15 mouse cellular contexts compared by ENCODE assay signal in the genomic region with DNA sequence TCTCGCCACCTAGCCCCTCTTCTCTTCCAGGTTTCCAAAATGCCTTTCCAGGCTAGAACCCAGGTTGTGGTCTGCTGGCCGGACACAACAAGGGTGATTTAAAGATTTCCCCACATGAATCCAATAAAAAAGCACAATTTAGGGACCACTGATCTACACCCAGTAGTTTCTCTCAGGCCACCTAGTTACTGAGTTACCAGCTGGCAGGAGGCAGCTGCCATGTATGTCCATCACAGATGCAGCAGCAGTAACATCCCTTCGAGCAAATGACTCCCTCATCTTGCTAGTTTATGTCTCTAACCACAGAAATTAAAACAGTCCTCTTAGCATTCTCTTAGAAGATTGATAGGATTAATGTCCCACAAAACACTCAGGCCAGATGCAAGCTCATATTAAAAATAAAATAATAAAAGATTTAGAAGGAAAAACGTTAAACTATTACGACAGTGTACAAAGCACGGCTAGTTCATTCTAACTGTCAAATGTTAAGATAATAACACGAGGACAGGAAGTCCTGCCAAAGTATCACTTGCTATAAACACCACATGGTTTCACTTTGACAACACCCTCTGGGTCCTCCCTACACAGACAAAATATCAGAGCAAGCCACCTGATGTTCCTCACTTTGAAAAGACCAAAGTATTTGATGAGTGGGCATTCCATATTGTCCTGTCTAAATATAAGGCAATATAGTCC. TPM values are rescaled to one million over a fixed set of nuclear protein-coding genes. Genes with fewer than 3 reads are reported as not detected.
DNase-seq lines count a peak whose midpoint lies in the region; ATAC-seq and TF ChIP-seq lines count a peak whose summit lies in the region.
"Had no signal": no experiment of that assay in that cellular context is flagged by ENCODE, and none has a peak within 500 bp of the region (broad histone marks: within the 10 kb centered on the region; RNA-seq: fewer than 3 reads in every experiment).

No protein-coding gene starts in this region.

- no peak overlapping the region for H3K4me2 ChIP-seq in heart, postnatal 0 days (ENCODE audit: low read depth, low read length)
- H3K4me2 ChIP-seq in heart, embryonic 12.5 days: no peak overlapping the region
- peak overlapping the region; percentile 21; the same call in 1 of the 2 replicates for H3K4me2 ChIP-seq in liver, embryonic 12.5 days
- H3K4me2 ChIP-seq: embryonic facial prominence, embryonic 13.5 days; forebrain, embryonic 15.5 days; hindbrain, embryonic 13.5 days had no signal

- H3K9ac ChIP-seq in heart, postnatal 0 days (replicated peaks; ENCODE audit: low read depth, low read length): no peak overlapping the region
- H3K9ac ChIP-seq in heart, embryonic 12.5 days: no peak overlapping the region
- H3K9ac ChIP-seq in ES-E14 (ENCODE audit: insufficient read depth, low read depth, low read length, poor library complexity, severe bottlenecking): no peak overlapping the region; the same call in 1 of the 2 replicates
- H3K9ac ChIP-seq in liver, embryonic 12.5 days: peak overlapping the region; percentile 12; the same call in 1 of the 2 replicates
- H3K9ac ChIP-seq: embryonic facial prominence, embryonic 13.5 days; forebrain, embryonic 15.5 days; hindbrain, embryonic 13.5 days had no signal

- peak; percentile 6 for DNase-seq in heart, postnatal 0 days (ENCODE audit: low spot score)
- DNase-seq in A20 (ENCODE audit: low read depth, low spot score): peak; percentile 63
- DNase-seq in ES-E14 (ENCODE audit: low read depth, low spot score): no peak
- no peak for DNase-seq in urinary bladder, postnatal 14 days (ENCODE audit: low spot score)
- no peak for DNase-seq in MN1 (ENCODE audit: low spot score)
- DNase-seq in left cerebral cortex, adult 9 months (ENCODE audit: low spot score in 2 of 2): no peak
- DNase-seq: cerebellum, postnatal 14 days; left cerebral cortex, postnatal 4 days; lung, postnatal 14 days had no signal

- H3K4me3 ChIP-seq in heart, postnatal 0 days (ENCODE audit: low read depth, low read length): no peak overlapping the region
- no peak overlapping the region for H3K4me3 ChIP-seq in heart, embryonic 12.5 days
- no peak overlapping the region for H3K4me3 ChIP-seq in ES-E14 (ENCODE audit: insufficient read depth in 1 of 2, low read depth in 1 of 2, low read length in 2 of 2, poor library complexity in 1 of 2, severe bottlenecking in 1 of 2)
- no peak overlapping the region for H3K4me3 ChIP-seq in liver, embryonic 12.5 days
- H3K4me3 ChIP-seq: embryonic facial prominence, embryonic 13.5 days; forebrain, embryonic 15.5 days; hindbrain, embryonic 13.5 days had no signal

- H3K27ac ChIP-seq in heart, postnatal 0 days (ENCODE audit: low read depth): no peak overlapping the region
- no peak overlapping the region for H3K27ac ChIP-seq in heart, embryonic 12.5 days (ENCODE audit: poor library complexity, severe bottlenecking)
- H3K27ac ChIP-seq in ES-E14 (ENCODE audit: insufficient read depth, low read depth, low read length, poor library complexity, severe bottlenecking): peak overlapping the region; percentile 83
- no peak overlapping the region for H3K27ac ChIP-seq in liver, embryonic 12.5 days
- H3K27ac ChIP-seq: embryonic facial prominence, embryonic 13.5 days; forebrain, embryonic 15.5 days; hindbrain, embryonic 13.5 days; stomach, postnatal 0 days had no signal

- no peaks in the 10 kb centered on the region for H3K9me3 ChIP-seq in heart, postnatal 0 days (replicated peaks; ENCODE audit: control insufficient read depth, low read length)
- H3K9me3 ChIP-seq in heart, embryonic 12.5 days (replicated peaks): no peaks in the 10 kb centered on the region
- H3K9me3 ChIP-seq in ES-E14 (ENCODE audit: control insufficient read depth, insufficient read depth, low read depth, low read length): no peaks in the 10 kb centered on the region
- no peaks in the 10 kb centered on the region for H3K9me3 ChIP-seq in liver, embryonic 12.5 days (replicated peaks)
- H3K9me3 ChIP-seq: embryonic facial prominence, embryonic 13.5 days; forebrain, embryonic 15.5 days; hindbrain, embryonic 13.5 days had no signal

- no peaks in the 10 kb centered on the region for H3K36me3 ChIP-seq in heart, postnatal 0 days (replicated peaks; ENCODE audit: control insufficient read depth, insufficient read depth, low read length)
- no peaks in the 10 kb centered on the region for H3K36me3 ChIP-seq in heart, embryonic 12.5 days
- peaks cover 25% of the 10 kb centered on the region for H3K36me3 ChIP-seq in ES-E14 (ENCODE audit: control insufficient read depth, insufficient read depth, low read length, poor library complexity, severe bottlenecking)
- H3K36me3 ChIP-seq in liver, embryonic 12.5 days: no peaks in the 10 kb centered on the region
- H3K36me3 ChIP-seq: embryonic facial prominence, embryonic 13.5 days; forebrain, embryonic 15.5 days; hindbrain, embryonic 13.5 days had no signal

- no peak for ATAC-seq in heart, postnatal 0 days (ENCODE audit: insufficient read depth, low read depth)
- ATAC-seq in heart, embryonic 12.5 days (ENCODE audit: insufficient number of reproducible peaks, low FRiP score): no peak
- ATAC-seq in liver, embryonic 12.5 days: peak; percentile 71
- ATAC-seq: forebrain, embryonic 15.5 days had no signal

- H3K27me3 ChIP-seq in heart, postnatal 0 days (ENCODE audit: control insufficient read depth, insufficient read depth, low read length): no peaks in the 10 kb centered on the region
- no peaks in the 10 kb centered on the region for H3K27me3 ChIP-seq in heart, embryonic 12.5 days (replicated peaks)
- H3K27me3 ChIP-seq in liver, embryonic 12.5 days (replicated peaks): no peaks in the 10 kb centered on the region
- H3K27me3 ChIP-seq: embryonic facial prominence, embryonic 13.5 days; forebrain, embryonic 15.5 days; hindbrain, embryonic 13.5 days had no signal

- H3K4me1 ChIP-seq in heart, postnatal 0 days (ENCODE audit: control insufficient read depth, insufficient read depth): no peaks in the 10 kb centered on the region
- no peaks in the 10 kb centered on the region for H3K4me1 ChIP-seq in heart, embryonic 12.5 days (replicated peaks)
- no peaks in the 10 kb centered on the region; a peak in 1 of 4 replicates for H3K4me1 ChIP-seq in ES-E14 (ENCODE audit: control insufficient read depth in 2 of 2, insufficient read depth in 2 of 2, low read length in 2 of 2, poor library complexity in 1 of 2)
- peaks cover 15% of the 10 kb centered on the region for H3K4me1 ChIP-seq in liver, embryonic 12.5 days
- H3K4me1 ChIP-seq: embryonic facial prominence, embryonic 13.5 days; forebrain, embryonic 15.5 days; hindbrain, embryonic 13.5 days had no signal

- in situ Hi-C loops in ES-E14 (cut with MboI; ENCODE audit: low sequenced_read_pairs in 2 of 2, unreplicated experiment in 2 of 2): no loop called here

- 50% methylated on average over 6 of the region's 7 CpGs for WGBS in heart, postnatal 0 days
- WGBS in heart, embryonic 12.5 days: 68% methylated on average over 7 of the region's 7 CpGs
- WGBS in liver, embryonic 12.5 days (ENCODE audit: insufficient replicate concordance): 32% methylated on average over 7 of the region's 7 CpGs

- TF ChIP-seq EP300 in heart, postnatal 0 days (IDR thresholded peaks at IDR 0.05; ENCODE audit: low read depth): no peak

- TF ChIP-seq CTCF in heart, postnatal 0 days (IDR thresholded peaks at IDR 0.05; ENCODE audit: low read depth): no peak

TF ChIP-seq in ES-E14, 5 proteins besides CTCF, POLR2A, EP300 and RAD21:
- TF ChIP-seq ZNF384 (IDR thresholded peaks at IDR 0.05; ENCODE audit: low read depth, low read length) (no peak), CHD2 (IDR thresholded peaks at IDR 0.05; ENCODE audit: low read depth, low read length) (no peak), MAFK (IDR thresholded peaks at IDR 0.05; ENCODE audit: insufficient read depth, low read depth, low read length) (no peak), ZC3H11A (IDR thresholded peaks at IDR 0.05; ENCODE audit: borderline replicate concordance, low read depth, low read length) (no peak), HCFC1 (IDR thresholded peaks at IDR 0.05; ENCODE audit: borderline replicate concordance, insufficient read depth, low read length) (no peak)

RNA-seq across cellular contexts. Expression of gene Abcc4, which starts 56.7 kb away (rescaled TPM):
- 2.0 and 2.6 TPM in 2 replicates for total RNA-seq in heart, postnatal 0 days (2014; rRNA removed; ENCODE audit: low replicate concordance)
- polyA plus RNA-seq in heart, postnatal 0 days (2015; fragmentation: Nextera tagmentation; extraction: Ambion mirVana): 0.82 and 0.83 TPM in 2 replicates
- polyA plus RNA-seq in heart, embryonic 12.5 days (2016; fragmentation: Nextera tagmentation; extraction: Ambion mirVana): 2.2 TPM in 2 replicates
- 36.5 and 110 TPM in 2 replicates for total RNA-seq in ES-E14 (2012; rRNA removed)
- polyA plus RNA-seq in liver, embryonic 12.5 days (2016; fragmentation: Nextera tagmentation; extraction: Ambion mirVana): 3.0 and 3.4 TPM in 2 replicates

Comparison
In these comparisons a context has a peak if more than half of its experiments do, and no peak if none do; other contexts are left out.
1. DNase-seq: peak in heart, postnatal 0 days (single experiment) and A20 (single experiment); none in ES-E14 (single experiment), urinary bladder, postnatal 14 days (single experiment), MN1 (single experiment) and left cerebral cortex, adult 9 months (0 of 2).